Mouse (Mus musculus): ENCODE results near the gene Copg1. TPM values are rescaled to one million over a fixed set of nuclear protein-coding genes. Genes with fewer than 3 reads are reported as not detected.

The Copg1 gene
- polyA plus RNA-seq (2014; fragmentation: Nextera tagmentation; extraction: Ambion mirVana) = 156 and 169 TPM in 2 replicates

GRCm38 (mm10) chr6:87887594-87888233, at the start of gene Copg1:
Gene Copg1, plus strand, starts transcription at chr6:87887814.
- Histone ChIP-seq H3K9me3 (ENCODE audit: control insufficient read depth, low read length) (no peaks in the 10 kb centered on the region), H3K36me3 (ENCODE audit: control insufficient read depth, insufficient read depth, low read length) (peaks cover 10% of the 10 kb centered on the region), H3K4me2 (ENCODE audit: low read depth) (peak within 1 kb of the TSS; percentile 61), H3K9ac (ENCODE audit: low read length) (peak within 1 kb of the TSS; percentile 79), H3K27me3 (ENCODE audit: control insufficient read depth, insufficient read depth, low read length) (no peaks in the 10 kb centered on the region), H3K4me1 (ENCODE audit: control insufficient read depth, insufficient read depth, low read length) (peaks cover 7% of the 10 kb centered on the region), H3K27ac (ENCODE audit: low read depth, low read length) (no peak within 1 kb of the TSS), H3K4me3 (ENCODE audit: low read depth, low read length) (peak within 1 kb of the TSS; percentile 77)
- ATAC-seq (ENCODE audit: insufficient read depth, low FRiP score, low TSS enrichment) (peak; percentile 96), DNase-seq (ENCODE audit: low spot score) (peak; percentile 100)
- under 1% methylated on average over 31 of the region's 31 CpGs for WGBS

GRCm38 (mm10) chr6:87838551-87839197, 48.9 kb upstream of the Copg1 start, which contains the start of gene Isy1:
Gene Isy1, minus strand, starts transcription at chr6:87838798.
- peak; percentile 93 for ATAC-seq (ENCODE audit: insufficient read depth, low FRiP score, low TSS enrichment)

GRCm38 (mm10) chr6:87839797-87840341, 47.7 kb upstream of the Copg1 start:
- Histone ChIP-seq H3K27ac (ENCODE audit: low read depth, low read length) (no peak overlapping the region), H3K4me1 (ENCODE audit: control insufficient read depth, insufficient read depth, low read length) (peaks cover 4% of the 10 kb centered on the region; the same call in 1 of the 2 replicates), H3K9me3 (ENCODE audit: control insufficient read depth, low read length) (no peaks in the 10 kb centered on the region), H3K36me3 (ENCODE audit: control insufficient read depth, insufficient read depth, low read length) (peaks cover 9% of the 10 kb centered on the region; the same call in 1 of the 2 replicates), H3K27me3 (ENCODE audit: control insufficient read depth, insufficient read depth, low read length) (no peaks in the 10 kb centered on the region), H3K9ac (ENCODE audit: low read length) (no peak overlapping the region), H3K4me3 (ENCODE audit: low read depth, low read length) (no peak overlapping the region), H3K4me2 (ENCODE audit: low read depth) (no peak overlapping the region)
- no peak for DNase-seq (ENCODE audit: low spot score)
- no peak for ATAC-seq (ENCODE audit: insufficient read depth, low FRiP score, low TSS enrichment)
- WGBS = 62% methylated on average over 11 of the region's 11 CpGs

More at GRCm38 (mm10) chr6:87838551-87839197, 48.9 kb upstream of the Copg1 start, which contains the start of gene Isy1:
- H3K27ac ChIP-seq (ENCODE audit: low read depth, low read length) = peak within 1 kb of the TSS; percentile 85
- peak within 1 kb of the TSS; percentile 79 for H3K4me3 ChIP-seq (ENCODE audit: low read depth, low read length)
- H3K27me3 ChIP-seq (ENCODE audit: control insufficient read depth, insufficient read depth, low read length) = no peaks in the 10 kb centered on the region
- H3K9me3 ChIP-seq (ENCODE audit: control insufficient read depth, low read length) = no peaks in the 10 kb centered on the region
- H3K4me2 ChIP-seq (ENCODE audit: low read depth) = peak within 1 kb of the TSS; percentile 85
- H3K9ac ChIP-seq (ENCODE audit: low read length) = peak within 1 kb of the TSS; percentile 91
- peaks cover 4% of the 10 kb centered on the region; the same call in 1 of the 2 replicates for H3K4me1 ChIP-seq (ENCODE audit: control insufficient read depth, insufficient read depth, low read length)
- H3K36me3 ChIP-seq (ENCODE audit: control insufficient read depth, insufficient read depth, low read length) = 0 out of 2 replicates have a peak, but pooled peaks cover 9% of the 10 kb centered on the region
- WGBS = under 1% methylated on average over 46 of the region's 46 CpGs
- DNase-seq (ENCODE audit: low spot score) = peak; percentile 95

- ATAC-seq (ENCODE audit: insufficient read depth, low FRiP score, low TSS enrichment) (no peak), DNase-seq (ENCODE audit: low spot score) (no peak)
- no peak overlapping the region for H3K27ac ChIP-seq (ENCODE audit: low read depth, low read length)
- peaks cover 12% of the 10 kb centered on the region; the same call in 1 of the 2 replicates for H3K36me3 ChIP-seq (ENCODE audit: control insufficient read depth, insufficient read depth, low read length)
- peaks cover 4% of the 10 kb centered on the region; the same call in 1 of the 2 replicates for H3K4me1 ChIP-seq (ENCODE audit: control insufficient read depth, insufficient read depth, low read length)
- H3K27me3 ChIP-seq (ENCODE audit: control insufficient read depth, insufficient read depth, low read length) = no peaks in the 10 kb centered on the region
- 84% methylated on average over 8 of the region's 8 CpGs for WGBS
- H3K9me3 ChIP-seq (ENCODE audit: control insufficient read depth, low read length) = no peaks in the 10 kb centered on the region
- no peak overlapping the region for H3K9ac ChIP-seq (ENCODE audit: low read length)
- no peak overlapping the region for H3K4me3 ChIP-seq (ENCODE audit: low read depth, low read length)
- H3K4me2 ChIP-seq (ENCODE audit: low read depth) = no peak overlapping the region
These were observed 46.0 kb upstream of the Copg1 start for GRCm38 (mm10) chr6:87841635-87842034.

GRCm38 (mm10) chr6:87842254-87842653, 45.4 kb upstream of the Copg1 start:
- no peaks in the 10 kb centered on the region for H3K9me3 ChIP-seq (ENCODE audit: control insufficient read depth, low read length)
- DNase-seq (ENCODE audit: low spot score) (no peak), ATAC-seq (ENCODE audit: insufficient read depth, low FRiP score, low TSS enrichment) (no peak)
- H3K9ac ChIP-seq (ENCODE audit: low read length) = no peak overlapping the region
- no peaks in the 10 kb centered on the region for H3K27me3 ChIP-seq (ENCODE audit: control insufficient read depth, insufficient read depth, low read length)
- no peak overlapping the region for H3K4me3 ChIP-seq (ENCODE audit: low read depth, low read length)
- 19% methylated on average over 1 of the region's 1 CpGs for WGBS
- H3K27ac ChIP-seq (ENCODE audit: low read depth, low read length) = no peak overlapping the region
- peaks cover 12% of the 10 kb centered on the region; the same call in 1 of the 2 replicates for H3K36me3 ChIP-seq (ENCODE audit: control insufficient read depth, insufficient read depth, low read length)
- peaks cover 3% of the 10 kb centered on the region; the same call in 1 of the 2 replicates for H3K4me1 ChIP-seq (ENCODE audit: control insufficient read depth, insufficient read depth, low read length)
- H3K4me2 ChIP-seq (ENCODE audit: low read depth) = no peak overlapping the region

GRCm38 (mm10) chr6:87845031-87845695, 42.5 kb upstream of the Copg1 start:
- Histone ChIP-seq H3K9ac (ENCODE audit: low read length) (no peak overlapping the region), H3K27ac (ENCODE audit: low read depth, low read length) (no peak overlapping the region), H3K9me3 (ENCODE audit: control insufficient read depth, low read length) (no peaks in the 10 kb centered on the region), H3K36me3 (ENCODE audit: control insufficient read depth, insufficient read depth, low read length) (peaks cover 12% of the 10 kb centered on the region), H3K27me3 (ENCODE audit: control insufficient read depth, insufficient read depth, low read length) (no peaks in the 10 kb centered on the region), H3K4me1 (ENCODE audit: control insufficient read depth, insufficient read depth, low read length) (peaks cover 7% of the 10 kb centered on the region; the same call in 1 of the 2 replicates), H3K4me2 (ENCODE audit: low read depth) (no peak overlapping the region), H3K4me3 (ENCODE audit: low read depth, low read length) (no peak overlapping the region)
- 91% methylated on average over 13 of the region's 13 CpGs for WGBS
- DNase-seq (ENCODE audit: low spot score) (no peak), ATAC-seq (ENCODE audit: insufficient read depth, low FRiP score, low TSS enrichment) (no peak)

- no peak overlapping the region for H3K4me3 ChIP-seq (ENCODE audit: low read depth, low read length)
- ATAC-seq (ENCODE audit: insufficient read depth, low FRiP score, low TSS enrichment) (no peak), DNase-seq (ENCODE audit: low spot score) (no peak)
- 81% methylated on average over 1 of the region's 1 CpGs for WGBS
- no peaks in the 10 kb centered on the region for H3K9me3 ChIP-seq (ENCODE audit: control insufficient read depth, low read length)
- no peak overlapping the region for H3K9ac ChIP-seq (ENCODE audit: low read length)
- no peak overlapping the region for H3K27ac ChIP-seq (ENCODE audit: low read depth, low read length)
- peaks cover 10% of the 10 kb centered on the region for H3K36me3 ChIP-seq (ENCODE audit: control insufficient read depth, insufficient read depth, low read length)
- peaks cover 7% of the 10 kb centered on the region; the same call in 1 of the 2 replicates for H3K4me1 ChIP-seq (ENCODE audit: control insufficient read depth, insufficient read depth, low read length)
- no peak overlapping the region for H3K4me2 ChIP-seq (ENCODE audit: low read depth)
- no peaks in the 10 kb centered on the region for H3K27me3 ChIP-seq (ENCODE audit: control insufficient read depth, insufficient read depth, low read length)
These were observed 40.8 kb upstream of the Copg1 start for GRCm38 (mm10) chr6:87846813-87847212.

- peaks cover 7% of the 10 kb centered on the region; the same call in 1 of the 2 replicates for H3K4me1 ChIP-seq (ENCODE audit: control insufficient read depth, insufficient read depth, low read length)
- H3K27me3 ChIP-seq (ENCODE audit: control insufficient read depth, insufficient read depth, low read length) = no peaks in the 10 kb centered on the region
- DNase-seq (ENCODE audit: low spot score) (peak; percentile 14), ATAC-seq (ENCODE audit: insufficient read depth, low FRiP score, low TSS enrichment) (no peak)
- under 1% methylated on average over 8 of the region's 8 CpGs for WGBS
- H3K36me3 ChIP-seq (ENCODE audit: control insufficient read depth, insufficient read depth, low read length) = peaks cover 2% of the 10 kb centered on the region
- H3K9ac ChIP-seq (ENCODE audit: low read length) = peak overlapping the region; percentile 99
- H3K9me3 ChIP-seq (ENCODE audit: control insufficient read depth, low read length) = no peaks in the 10 kb centered on the region
- H3K4me3 ChIP-seq (ENCODE audit: low read depth, low read length) = peak overlapping the region; percentile 100
- no peak overlapping the region for H3K27ac ChIP-seq (ENCODE audit: low read depth, low read length)
- H3K4me2 ChIP-seq (ENCODE audit: low read depth) = peak overlapping the region; percentile 77
These were observed 37.8 kb upstream of the Copg1 start for GRCm38 (mm10) chr6:87849780-87850154.
